Mouse (Mus musculus): Measurements from ENCODE around the gene Rpusd4. TPM values are rescaled to one million over a fixed set of nuclear protein-coding genes. Genes with fewer than 3 reads are reported as not detected.
A peak's percentile ranks its signal among the peaks of the same experiment; 100 is the strongest.

Gene Rpusd4
- polyA plus RNA-seq, 1 experiment from 2014 or later, result 28.6 TPM

DNA sequence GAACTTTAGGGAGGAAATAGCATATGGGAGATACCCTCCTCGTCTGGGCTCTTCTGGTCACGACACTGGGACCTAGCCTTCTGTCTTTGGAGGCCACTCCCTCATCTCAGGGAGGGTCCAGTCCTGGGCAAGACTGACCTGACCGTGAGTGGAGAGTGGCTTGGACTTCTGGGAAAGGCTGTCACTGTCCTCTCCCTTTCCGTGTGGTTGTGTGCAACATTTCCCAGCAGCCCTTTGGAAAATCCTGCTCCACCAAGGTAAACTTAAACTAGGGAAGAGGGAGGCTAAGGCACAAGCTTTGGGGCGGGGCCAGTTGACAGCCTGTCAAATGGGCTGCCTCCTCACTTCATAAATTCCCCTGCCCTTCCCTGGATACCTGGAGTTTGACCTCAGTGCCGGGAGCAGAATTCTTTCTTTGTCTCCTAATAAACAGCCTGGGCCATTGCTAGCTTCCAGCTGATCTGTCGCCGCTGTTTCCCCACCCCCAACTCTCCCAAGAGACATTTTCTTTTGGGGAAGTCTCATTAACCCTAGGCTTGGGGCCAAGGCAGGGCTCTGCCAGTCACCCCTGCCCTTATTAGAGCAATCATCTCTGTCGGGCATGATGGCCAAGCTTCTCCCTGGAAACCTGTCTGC, 51.0 kb downstream of the Rpusd4 start:
- Histone ChIP-seq H3K27me3 (replicated peaks) (no peaks in the 10 kb centered on the region), H3K4me3 (replicated peaks) (no peak overlapping the region), H3K27ac (no peak overlapping the region), H3K4me2 (0 out of 2 replicates have a peak overlapping the region, but pooled peaks have one; percentile 7), H3K36me3 (no peaks in the 10 kb centered on the region), H3K9ac (no peak overlapping the region), H3K4me1 (peaks cover 17% of the 10 kb centered on the region), H3K9me3 (no peaks in the 10 kb centered on the region)
- WGBS, result 25% methylated on average over 9 of the region's 9 CpGs
- peak; percentile 16; the same call in 1 of the 2 replicates for ATAC-seq (ENCODE audit: insufficient read depth, low FRiP score, low read depth)

DNA sequence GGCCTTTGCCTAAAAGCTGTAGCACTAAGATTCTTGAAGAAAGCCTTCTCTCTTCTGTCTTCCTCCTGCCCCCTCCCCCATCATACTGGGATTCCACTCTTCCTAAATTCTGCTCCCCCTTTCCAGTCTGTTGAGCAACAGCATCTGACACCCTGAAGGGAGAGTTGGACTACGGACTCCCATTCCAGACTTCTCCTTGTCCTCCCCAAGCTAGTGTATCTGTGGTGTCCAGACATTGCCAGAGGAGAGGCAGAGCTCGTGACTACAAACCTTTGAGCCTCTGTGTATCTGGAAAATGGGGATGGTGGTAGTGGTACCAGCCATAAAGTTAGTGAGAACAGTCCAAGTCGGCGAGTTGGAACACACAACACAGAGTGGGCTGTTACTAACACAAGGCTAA, 52.6 kb downstream of the Rpusd4 start:
- 85% methylated on average over 4 of the region's 4 CpGs for WGBS
- ATAC-seq (ENCODE audit: insufficient read depth, low FRiP score, low read depth), result no peak
- Histone ChIP-seq H3K4me1 (peaks cover 20% of the 10 kb centered on the region), H3K27me3 (replicated peaks) (no peaks in the 10 kb centered on the region), H3K9me3 (no peaks in the 10 kb centered on the region), H3K36me3 (no peaks in the 10 kb centered on the region), H3K27ac (no peak overlapping the region), H3K9ac (no peak overlapping the region), H3K4me2 (no peak overlapping the region), H3K4me3 (replicated peaks) (no peak overlapping the region)

DNA sequence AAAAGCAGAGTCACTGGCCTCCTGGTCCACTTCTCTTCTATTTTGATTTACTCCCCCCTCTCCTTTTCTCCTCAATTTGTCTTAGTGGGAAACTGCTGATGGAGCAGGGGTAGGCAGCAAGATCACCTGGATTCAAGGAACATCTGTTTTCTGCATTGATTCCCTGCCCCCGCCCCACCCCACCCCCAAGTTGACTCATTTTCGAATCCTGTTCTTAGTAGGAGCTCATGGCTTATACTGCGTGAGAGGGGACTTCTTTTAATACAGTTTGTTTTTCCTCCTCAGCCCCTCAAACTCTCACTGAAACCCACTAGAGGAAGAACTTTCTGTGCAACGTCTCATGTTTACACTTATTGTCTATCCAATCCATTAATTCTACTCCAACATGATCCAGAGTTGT, 56.3 kb downstream of the Rpusd4 start:
- H3K9ac ChIP-seq, result no peak overlapping the region
- H3K4me1 ChIP-seq, result 0 out of 2 replicates have a peak, but pooled peaks cover 9% of the 10 kb centered on the region
- H3K9me3 ChIP-seq, result no peaks in the 10 kb centered on the region
- no peak for ATAC-seq (ENCODE audit: insufficient read depth, low FRiP score, low read depth)
- no peaks in the 10 kb centered on the region for H3K27me3 ChIP-seq (replicated peaks)
- H3K4me3 ChIP-seq (replicated peaks), result no peak overlapping the region
- no peaks in the 10 kb centered on the region for H3K36me3 ChIP-seq
- H3K27ac ChIP-seq, result no peak overlapping the region
- H3K4me2 ChIP-seq, result no peak overlapping the region
- WGBS, result 61% methylated on average over 4 of the region's 4 CpGs

- Histone ChIP-seq H3K4me2 (no peak overlapping the region), H3K4me1 (0 out of 2 replicates have a peak, but pooled peaks cover 8% of the 10 kb centered on the region), H3K9me3 (no peaks in the 10 kb centered on the region), H3K36me3 (no peaks in the 10 kb centered on the region), H3K4me3 (replicated peaks) (no peak overlapping the region), H3K27ac (no peak overlapping the region), H3K9ac (no peak overlapping the region), H3K27me3 (replicated peaks) (no peaks in the 10 kb centered on the region)
- ATAC-seq (ENCODE audit: insufficient read depth, low FRiP score, low read depth), result no peak
- 40% methylated on average over 2 of the region's 2 CpGs for WGBS
These were observed 56.9 kb downstream of the Rpusd4 start for GRCm38 (mm10) chr9:35324571-35324970.

GRCm38 (mm10) chr9:35326644-35327263, 59.1 kb downstream of the Rpusd4 start:
- no peak for ATAC-seq (ENCODE audit: insufficient read depth, low FRiP score, low read depth)
- no peak overlapping the region for H3K27ac ChIP-seq

More at GRCm38 (mm10) chr9:35326644-35327263, 59.1 kb downstream of the Rpusd4 start:
- WGBS, result 63% methylated on average over 7 of the region's 7 CpGs
- H3K4me1 ChIP-seq, result peaks cover 22% of the 10 kb centered on the region
- H3K27me3 ChIP-seq (replicated peaks), result no peaks in the 10 kb centered on the region
- H3K9me3 ChIP-seq, result no peaks in the 10 kb centered on the region
- no peak overlapping the region for H3K4me3 ChIP-seq (replicated peaks)
- no peak overlapping the region for H3K4me2 ChIP-seq
- H3K9ac ChIP-seq, result no peak overlapping the region
- no peaks in the 10 kb centered on the region for H3K36me3 ChIP-seq

Other genes starting within 250 kb of the Rpusd4 start
- gene St3gal4, start 148.6 kb upstream of the Rpusd4 start, polyA plus RNA-seq (2015; fragmentation: Nextera tagmentation; extraction: Ambion mirVana), result 45.7 and 59.4 TPM in 2 replicates
- gene Dcps, start 91.8 kb upstream of the Rpusd4 start, polyA plus RNA-seq (2015; fragmentation: Nextera tagmentation; extraction: Ambion mirVana), result 77.7 and 82.4 TPM in 2 replicates
- 141 and 154 TPM in 2 replicates for gene Srpr, start 67.7 kb upstream of the Rpusd4 start, polyA plus RNA-seq (2015; fragmentation: Nextera tagmentation; extraction: Ambion mirVana)
- gene Tirap, start 67.6 kb upstream of the Rpusd4 start, polyA plus RNA-seq (2015; fragmentation: Nextera tagmentation; extraction: Ambion mirVana), result 12.8 and 13.9 TPM in 2 replicates
- gene Foxred1, start 56.8 kb upstream of the Rpusd4 start, polyA plus RNA-seq (2015; fragmentation: Nextera tagmentation; extraction: Ambion mirVana), result 39.7 and 46.6 TPM in 2 replicates
- gene Fam118b, start 60 bp upstream of the Rpusd4 start, polyA plus RNA-seq (2015; fragmentation: Nextera tagmentation; extraction: Ambion mirVana), result 32.7 and 38.9 TPM in 2 replicates
- 10.2 and 10.4 TPM in 2 replicates for gene Cdon, start 153.3 kb downstream of the Rpusd4 start, polyA plus RNA-seq (2015; fragmentation: Nextera tagmentation; extraction: Ambion mirVana)